Mouse (Mus musculus) bone marrow macrophage, adult 2 months (primary cell): ENCODE data around the gene Irf2bpl. TPM values are rescaled to one million over a fixed set of nuclear protein-coding genes. Genes with fewer than 3 reads are reported as not detected.
A peak's percentile ranks its signal among the peaks of the same experiment; 100 is the strongest.

ENCODE experiments used
- H3K27ac ChIP-seq: 2 replicates; pipeline ENCODE4 v1.5.1; 2012; ENCODE audit warnings: low read depth, low read length; ENCODE audit not compliant: insufficient read depth
- H3K4me1 ChIP-seq: 2 replicates; pipeline ENCODE4 v1.6.1; 2012; ENCODE audit warnings: low read length; ENCODE audit not compliant: control insufficient read depth, insufficient read depth
- H3K4me3 ChIP-seq: 2 replicates; pipeline ENCODE4 v1.5.1; 2012; ENCODE audit warnings: mild to moderate bottlenecking, low read length, moderate library complexity; ENCODE audit not compliant: insufficient read depth
- CTCF ChIP-seq: IDR thresholded peaks from 2 replicates; pipeline ENCODE4 v1.5.1; 2012; ENCODE audit warnings: low read depth, mild to moderate bottlenecking, low read length, moderate library complexity
- POLR2A ChIP-seq: IDR thresholded peaks from 2 replicates; pipeline ENCODE4 v1.6.1; 2012; ENCODE audit warnings: mild to moderate bottlenecking, low read depth, low read length, borderline replicate concordance
- polyA plus RNA-seq: library from polyadenylated mRNA; stranded (reverse); fragments of >200 nt; gene quantifications from 2 replicates; pipeline ENCODE4 v1.2.4, GENCODE M21; 2012; ENCODE audit not compliant: missing spikeins, insufficient read depth, insufficient read length

Gene Irf2bpl
- polyA plus RNA-seq, 1 experiment: 11.4 TPM

DNA sequence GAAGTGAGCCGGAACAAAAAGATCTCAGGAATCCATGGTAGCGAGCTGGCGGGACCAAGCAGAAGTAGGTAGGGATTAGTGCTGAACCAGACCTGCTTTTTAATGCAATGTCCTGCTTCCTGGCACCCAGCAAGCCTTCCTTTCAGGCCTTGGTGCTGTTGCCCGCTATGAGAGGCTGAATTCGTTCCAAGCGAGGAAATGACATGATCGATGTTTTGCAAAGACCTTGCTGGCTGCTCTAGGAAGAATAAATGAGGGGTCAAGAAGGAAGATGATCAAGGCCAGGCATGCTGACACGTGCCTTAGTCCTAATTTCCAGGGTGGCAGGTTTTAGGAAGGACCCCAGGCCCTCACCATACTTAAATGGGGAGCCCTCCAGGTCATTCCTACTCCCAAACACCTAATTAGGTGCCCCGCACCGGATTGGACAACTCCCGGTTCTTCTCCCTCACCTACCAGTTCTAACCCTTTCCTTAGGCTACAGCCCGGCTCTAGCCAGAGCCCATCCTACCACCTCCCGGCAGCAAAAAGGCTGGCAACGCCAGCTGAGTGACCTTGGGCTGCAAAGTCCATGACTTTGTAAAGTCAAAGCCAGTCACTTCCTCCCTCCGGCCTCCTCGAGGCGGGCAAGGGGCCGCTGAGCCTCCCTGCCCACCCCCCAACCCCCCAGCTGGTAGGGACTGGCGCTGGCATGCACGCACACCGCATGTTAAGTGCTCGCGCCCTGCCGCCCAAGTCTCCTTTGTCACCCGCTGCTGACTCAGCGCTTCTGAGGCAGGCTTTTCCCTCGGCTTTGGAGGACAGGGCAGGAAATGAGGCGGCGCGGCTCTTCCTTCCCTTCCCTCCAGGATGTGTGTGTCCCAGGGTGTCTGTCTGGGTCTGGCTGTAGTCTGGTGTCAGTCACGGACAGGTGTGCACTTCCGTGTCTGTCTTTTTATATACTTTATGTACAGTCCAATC, 52.7 kb downstream of the Irf2bpl start:
- H3K27ac ChIP-seq: peak overlapping the region; percentile 85
- peak overlapping the region; percentile 12; the same call in 1 of the 2 replicates for H3K4me3 ChIP-seq
- no peak for TF ChIP-seq POLR2A
- TF ChIP-seq CTCF: no peak
- peaks cover 49% of the 10 kb centered on the region for H3K4me1 ChIP-seq

Other genes starting within 250 kb of the Irf2bpl start
- 0.50 and 0.72 TPM in 2 replicates for gene Vash1, start 206.1 kb downstream of the Irf2bpl start, polyA plus RNA-seq
- gene Angel1, start 158.3 kb downstream of the Irf2bpl start, polyA plus RNA-seq: 2.8 and 3.3 TPM in 2 replicates
- gene Lrrc74a, start 150.4 kb downstream of the Irf2bpl start, polyA plus RNA-seq: not detected in 2 replicates
- 21.3 and 23.0 TPM in 2 replicates for gene Cipc, start 62.2 kb upstream of the Irf2bpl start, polyA plus RNA-seq
- gene Zdhhc22, start 105.6 kb upstream of the Irf2bpl start, polyA plus RNA-seq: not detected in 2 replicates
- gene Tmem63c, start 136.5 kb upstream of the Irf2bpl start, polyA plus RNA-seq: not detected in 2 replicates
- gene Ngb, start 217.7 kb upstream of the Irf2bpl start, polyA plus RNA-seq: not detected in 2 replicates